Mouse (Mus musculus): ENCODE results near the gene Txnrd2.

GRCm38 (mm10) chr16:18392469-18393426 lies 33.4 kb upstream of the Txnrd2 start:
- TF ChIP-seq CTCF (conservative IDR thresholded peaks at IDR 0.05; ENCODE audit: low read length): peak; percentile 32
- no peak for TF ChIP-seq NANOG (IDR thresholded peaks at IDR 0.05; ENCODE audit: borderline replicate concordance, low read length)
